Mouse (Mus musculus) central nervous system, embryonic 14 days (tissue): ENCODE results near the gene Vmn1r30. TPM values are rescaled to one million over a fixed set of nuclear protein-coding genes. Genes with fewer than 3 reads are reported as not detected.

Experiments
- polyA plus RNA-seq: library from polyadenylated mRNA; depleted of rRNA; stranded (reverse); fragments of >200 nt; gene quantifications from 2 replicates; pipeline ENCODE4 v1.2.3, GENCODE M21; 2012; rRNA removed

Gene Vmn1r30
- 0.05 TPM in 1 of 2 replicates, not detected in the other for polyA plus RNA-seq

GRCm38 (mm10) chr6:58443285-58443684, at the start of gene Vmn1r30:
Gene Vmn1r30, minus strand, starts transcription at chr6:58443385.

GRCm38 (mm10) chr6:58475230-58475629, 32.0 kb upstream of the Vmn1r30 start, which contains the start of gene Vmn1r31:
Gene Vmn1r31, minus strand, starts transcription at chr6:58475330.

Other genes starting within 250 kb of the Vmn1r30 start
- not detected in 2 replicates for gene Vmn1r27, start 224.6 kb downstream of the Vmn1r30 start, polyA plus RNA-seq
- not detected in 2 replicates for gene Vmn1r28, start 181.3 kb downstream of the Vmn1r30 start, polyA plus RNA-seq
- not detected in 2 replicates for gene Vmn1r29, start 141.8 kb downstream of the Vmn1r30 start, polyA plus RNA-seq
- gene Vmn1r31, start 31.9 kb upstream of the Vmn1r30 start, polyA plus RNA-seq, result not detected in 2 replicates
- 22.0 and 22.6 TPM in 2 replicates for gene Abcg2, start 141.1 kb upstream of the Vmn1r30 start, polyA plus RNA-seq